ENCODE assay signal across 8 mouse cellular contexts in the genomic region with DNA sequence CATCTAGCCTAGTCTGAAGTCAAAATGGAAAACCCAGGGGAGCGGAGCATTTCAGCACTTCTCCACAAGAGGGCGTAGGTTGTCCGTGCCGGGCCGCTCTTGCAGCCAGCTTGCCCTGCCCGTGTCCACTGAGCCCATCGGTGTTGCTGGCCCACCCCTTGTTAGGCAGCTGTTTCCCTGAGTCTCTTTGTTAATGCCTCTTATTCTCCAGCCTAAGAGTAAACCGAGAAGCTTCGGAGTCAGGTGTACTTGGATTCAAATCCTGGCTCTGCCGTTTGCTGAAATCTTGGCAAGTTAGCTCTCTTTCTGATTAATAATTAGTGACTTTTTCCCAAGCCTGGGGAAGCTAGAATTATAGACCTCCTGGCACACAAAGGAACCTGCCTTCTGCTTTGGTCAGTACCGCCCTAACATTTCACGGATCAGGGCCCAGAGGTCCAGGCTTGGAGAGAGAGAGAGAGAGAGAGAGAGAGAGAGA. TPM values are rescaled to one million over a fixed set of nuclear protein-coding genes. Genes with fewer than 3 reads are reported as not detected.
DNase-seq lines count a peak whose midpoint lies in the region; ATAC-seq and TF ChIP-seq lines count a peak whose summit lies in the region.

No protein-coding gene starts in this region.

- H3K79me2 ChIP-seq in liver, adult 2 months (ENCODE audit: control insufficient read depth, insufficient read depth, low read length): no peaks in the 10 kb centered on the region
- no peaks in the 10 kb centered on the region for H3K79me2 ChIP-seq in myocyte (ENCODE audit: control insufficient read depth, insufficient read depth)

- H3K4me1 ChIP-seq in bone marrow macrophage, adult 2 months (ENCODE audit: control insufficient read depth, insufficient read depth, low read length): peaks cover 40% of the 10 kb centered on the region
- peaks cover 8% of the 10 kb centered on the region for H3K4me1 ChIP-seq in embryonic fibroblast, embryonic 13.5 days (ENCODE audit: control insufficient read depth, insufficient read depth, low read length)
- H3K4me1 ChIP-seq in heart, embryonic 11.5 days (ENCODE audit: control insufficient read depth, insufficient read depth, low read length): 0 out of 2 replicates have a peak, but pooled peaks cover 3% of the 10 kb centered on the region
- peaks cover 23% of the 10 kb centered on the region for H3K4me1 ChIP-seq in kidney, embryonic 15.5 days
- H3K4me1 ChIP-seq in liver, adult 2 months (ENCODE audit: control insufficient read depth, insufficient read depth, low read length): no peaks in the 10 kb centered on the region; the same call in 1 of the 2 replicates

- no peaks in the 10 kb centered on the region for H3K27me3 ChIP-seq in heart, embryonic 11.5 days (ENCODE audit: control insufficient read depth, insufficient read depth, low read length)
- H3K27me3 ChIP-seq in kidney, embryonic 15.5 days: no peaks in the 10 kb centered on the region
- H3K27me3 ChIP-seq in liver, adult 2 months (ENCODE audit: control insufficient read depth, insufficient read depth, low read length): no peaks in the 10 kb centered on the region
- no peaks in the 10 kb centered on the region for H3K27me3 ChIP-seq in myocyte (ENCODE audit: control insufficient read depth, insufficient read depth, insufficient read length)

- no peak overlapping the region for H3ac ChIP-seq in myocyte (ENCODE audit: control insufficient read depth, insufficient read length)

- peak; percentile 90 for DNase-seq in 3T3-L1 (ENCODE audit: low read depth, low spot score)
- DNase-seq in liver, adult 2 months (ENCODE audit: extremely low read depth, low read depth, low spot score): peak; percentile 91
- peak; percentile 75 to 91 for DNase-seq in spleen, postnatal 4 days (ENCODE audit: low spot score in 2 of 2)

- no peak for TF ChIP-seq POLR2A in bone marrow macrophage, adult 2 months (IDR thresholded peaks at IDR 0.05; ENCODE audit: borderline replicate concordance, low read depth, low read length)
- no peak for TF ChIP-seq POLR2A in embryonic fibroblast, embryonic 13.5 days (IDR thresholded peaks at IDR 0.05; ENCODE audit: low read depth, low read length)
- no peak for TF ChIP-seq POLR2A in liver, adult 2 months (IDR thresholded peaks at IDR 0.05; ENCODE audit: extremely low read depth, insufficient read depth, low read length)
- TF ChIP-seq POLR2A in myocyte (IDR thresholded peaks at IDR 0.05; ENCODE audit: insufficient read length, low read depth): no peak

- no peaks in the 10 kb centered on the region for H3K9me3 ChIP-seq in heart, embryonic 11.5 days (replicated peaks; ENCODE audit: control insufficient read depth, low read length)
- no peaks in the 10 kb centered on the region for H3K9me3 ChIP-seq in kidney, embryonic 15.5 days (replicated peaks)

- WGBS in heart, embryonic 11.5 days (ENCODE audit: insufficient replicate concordance): 10% methylated on average over 12 of the region's 12 CpGs
- 4% methylated on average over 12 of the region's 12 CpGs for WGBS in kidney, embryonic 15.5 days
- WGBS in liver, adult 2 months: 3% methylated on average over 12 of the region's 12 CpGs

- no peak overlapping the region for H3K4me3 ChIP-seq in bone marrow macrophage, adult 2 months (ENCODE audit: insufficient read depth, low read length)
- no peak overlapping the region for H3K4me3 ChIP-seq in embryonic fibroblast, embryonic 13.5 days (ENCODE audit: insufficient read depth, low read length)
- H3K4me3 ChIP-seq in heart, embryonic 11.5 days (ENCODE audit: low read depth, low read length): peak overlapping the region; percentile 8; the same call in 1 of the 2 replicates
- no peak overlapping the region for H3K4me3 ChIP-seq in kidney, embryonic 15.5 days (replicated peaks)
- H3K4me3 ChIP-seq in liver, adult 2 months (ENCODE audit: insufficient read depth, low read depth, low read length): peak overlapping the region; percentile 70
- no peak overlapping the region for H3K4me3 ChIP-seq in myocyte

- no peaks in the 10 kb centered on the region for H3K36me3 ChIP-seq in heart, embryonic 11.5 days (ENCODE audit: control insufficient read depth, insufficient read depth, low read length)
- no peaks in the 10 kb centered on the region for H3K36me3 ChIP-seq in kidney, embryonic 15.5 days
- H3K36me3 ChIP-seq in liver, adult 2 months (ENCODE audit: control insufficient read depth, insufficient read depth, low read length): no peaks in the 10 kb centered on the region
- H3K36me3 ChIP-seq in myocyte (ENCODE audit: control insufficient read depth, insufficient read depth): no peaks in the 10 kb centered on the region

- H3K27ac ChIP-seq in bone marrow macrophage, adult 2 months (ENCODE audit: insufficient read depth, low read depth, low read length): no peak overlapping the region
- H3K27ac ChIP-seq in embryonic fibroblast, embryonic 13.5 days (ENCODE audit: insufficient read depth, low read length): no peak overlapping the region
- no peak overlapping the region for H3K27ac ChIP-seq in heart, embryonic 11.5 days (ENCODE audit: low read depth, low read length)
- peak overlapping the region; percentile 78 for H3K27ac ChIP-seq in kidney, embryonic 15.5 days
- H3K27ac ChIP-seq in liver, adult 2 months (replicated peaks; ENCODE audit: insufficient read depth, low read depth, low read length): peak overlapping the region; percentile 89

- no peak for ATAC-seq in heart, embryonic 11.5 days (replicated peaks; ENCODE audit: insufficient number of reproducible peaks, low FRiP score, low TSS enrichment)
- ATAC-seq in kidney, embryonic 15.5 days (replicated peaks; ENCODE audit: low FRiP score): peak; percentile 89

- no peak overlapping the region for H3K9ac ChIP-seq in heart, embryonic 11.5 days (ENCODE audit: low read depth, low read length)
- no peak overlapping the region for H3K9ac ChIP-seq in kidney, embryonic 15.5 days
- peak overlapping the region; percentile 78 for H3K9ac ChIP-seq in liver, adult 2 months (ENCODE audit: low read depth, low read length)

- H3K4me2 ChIP-seq in heart, embryonic 11.5 days: peak overlapping the region; percentile 46
- peak overlapping the region; percentile 52 for H3K4me2 ChIP-seq in kidney, embryonic 15.5 days
- peak overlapping the region; percentile 51 for H3K4me2 ChIP-seq in myocyte (ENCODE audit: low read depth)

- peak; percentile 86 for TF ChIP-seq CTCF in bone marrow macrophage, adult 2 months (IDR thresholded peaks at IDR 0.05; ENCODE audit: low read depth, low read length)
- peak; percentile 92 for TF ChIP-seq CTCF in embryonic fibroblast, embryonic 13.5 days (IDR thresholded peaks at IDR 0.05; ENCODE audit: borderline replicate concordance, insufficient read depth, low read length)
- peak; percentile 95 for TF ChIP-seq CTCF in liver, adult 2 months (IDR thresholded peaks at IDR 0.05; ENCODE audit: low read depth, low read length)

TF ChIP-seq in myocyte, 11 proteins besides CTCF, POLR2A, EP300 and RAD21:
- TF ChIP-seq MYOG (IDR thresholded peaks at IDR 0.05; ENCODE audit: control insufficient read depth in 1 of 3, insufficient read depth in 1 of 3, insufficient read length in 2 of 3, low read depth in 2 of 3): peak in 2 of 3 experiments; percentile 64 to 77
- no peak for TF ChIP-seq USF1 (IDR thresholded peaks at IDR 0.05; ENCODE audit: low read depth)
- TF ChIP-seq MYOD1 (IDR thresholded peaks at IDR 0.05; ENCODE audit: control insufficient read depth in 1 of 3, insufficient read length in 2 of 3, low read depth in 2 of 3): peak in 2 of 3 experiments; percentile 62 to 74
- peak; percentile 32 for TF ChIP-seq SRF (IDR thresholded peaks at IDR 0.05; ENCODE audit: control insufficient read depth, insufficient read length, low read depth)

RNA-seq across cellular contexts. Expression of a gene that starts 14.0 kb away (rescaled TPM):
- polyA plus RNA-seq in bone marrow macrophage, adult 2 months (2012; ENCODE audit: insufficient read depth, insufficient read length, missing spikeins): 259 and 260 TPM in 2 replicates
- 151 and 159 TPM in 2 replicates for polyA plus RNA-seq in embryonic fibroblast, embryonic 13.5 days (2011; ENCODE audit: insufficient read length, low read depth, missing spikeins)
- 212 and 239 TPM in 2 replicates for polyA plus RNA-seq in heart, embryonic 11.5 days (2014; fragmentation: Nextera tagmentation; extraction: Ambion mirVana)
- polyA plus RNA-seq in kidney, embryonic 15.5 days (2015; fragmentation: Nextera tagmentation; extraction: Ambion mirVana): 342 and 349 TPM in 2 replicates
- 109 and 112 TPM in 2 replicates for total RNA-seq in liver, adult 2 months (2014; rRNA removed)
- polyA plus RNA-seq in liver, adult 2 months (2012; rRNA removed): 246 and 305 TPM in 2 replicates
- polyA plus RNA-seq in myocyte (2012; fragmentation: generic; extraction: Trizol): 102 TPM

RNA-seq across cellular contexts. Expression of a gene that starts 41.3 kb away (rescaled TPM):
- polyA plus RNA-seq in bone marrow macrophage, adult 2 months (2012; ENCODE audit: insufficient read depth, insufficient read length, missing spikeins): 330 and 333 TPM in 2 replicates
- polyA plus RNA-seq in embryonic fibroblast, embryonic 13.5 days (2011; ENCODE audit: insufficient read length, low read depth, missing spikeins): 451 and 719 TPM in 2 replicates
- 116 and 132 TPM in 2 replicates for polyA plus RNA-seq in heart, embryonic 11.5 days (2014; fragmentation: Nextera tagmentation; extraction: Ambion mirVana)
- 129 and 144 TPM in 2 replicates for polyA plus RNA-seq in kidney, embryonic 15.5 days (2015; fragmentation: Nextera tagmentation; extraction: Ambion mirVana)
- 16.9 and 22.8 TPM in 2 replicates for total RNA-seq in liver, adult 2 months (2014; rRNA removed)
- polyA plus RNA-seq in liver, adult 2 months (2012; rRNA removed): 20.9 and 22.5 TPM in 2 replicates
- polyA plus RNA-seq in myocyte (2012; fragmentation: generic; extraction: Trizol): 282 TPM

Comparison
In these comparisons a context has a peak if more than half of its experiments do, and no peak if none do; other contexts are left out.
1. H3K27ac ChIP-seq: peak in kidney, embryonic 15.5 days (single experiment) and liver, adult 2 months (single experiment); none in bone marrow macrophage, adult 2 months (single experiment), embryonic fibroblast, embryonic 13.5 days (single experiment) and heart, embryonic 11.5 days (single experiment).
2. H3K4me3 ChIP-seq: peak in heart, embryonic 11.5 days (single experiment) and liver, adult 2 months (single experiment); none in bone marrow macrophage, adult 2 months (single experiment), embryonic fibroblast, embryonic 13.5 days (single experiment), kidney, embryonic 15.5 days (single experiment) and myocyte (single experiment).
3. Peak in every context shown above with its lines, with median percentiles within 50 percentile points of each other: DNase-seq, CTCF ChIP-seq and H3K4me2 ChIP-seq.